Mouse (Mus musculus) ovary, postnatal 36 days (tissue): ENCODE data around the gene 1700030J22Rik.

ENCODE experiments used
- DNase-seq: peaks from one replicate; pipeline ENCODE4 v3.0.0; 2022; ENCODE audit warnings: low spot score, mixed read lengths

Gene 1700030J22Rik

DNA sequence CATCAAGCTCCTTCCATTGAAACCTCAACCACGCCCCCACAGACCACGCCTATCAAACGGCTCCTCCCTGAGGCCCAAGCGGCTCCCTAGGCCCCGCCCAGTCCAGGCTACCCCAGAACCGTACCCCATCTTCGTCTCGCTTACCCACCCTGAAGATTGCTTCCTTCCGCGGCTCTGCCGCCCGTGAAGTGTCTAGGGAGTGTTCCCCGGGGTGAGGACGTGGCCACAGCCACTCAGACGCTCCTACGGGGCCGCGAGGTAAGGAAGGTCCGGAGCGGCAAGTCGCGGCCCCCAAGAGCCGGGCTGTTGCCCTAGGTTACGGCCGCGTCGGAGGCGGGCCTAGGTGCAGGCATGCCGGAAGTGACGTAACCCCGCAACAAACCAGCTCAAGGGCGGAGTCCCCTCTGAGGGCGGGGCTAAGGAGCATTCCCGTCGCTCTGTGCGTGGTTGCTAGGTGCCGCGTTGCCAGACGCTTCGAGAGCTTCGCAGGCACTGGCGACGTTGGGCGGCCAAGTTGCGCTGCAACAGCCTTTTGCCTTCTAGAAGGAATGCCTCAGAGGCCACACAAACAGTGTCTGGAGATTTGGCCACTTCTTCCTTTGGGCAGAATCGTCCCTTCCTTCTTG lies at the start of gene 1700030J22Rik:
Gene 1700030J22Rik, minus strand, starts transcription at position 329 of the 626 bp plus-strand sequence.
- peak; percentile 98 for DNase-seq

DNA sequence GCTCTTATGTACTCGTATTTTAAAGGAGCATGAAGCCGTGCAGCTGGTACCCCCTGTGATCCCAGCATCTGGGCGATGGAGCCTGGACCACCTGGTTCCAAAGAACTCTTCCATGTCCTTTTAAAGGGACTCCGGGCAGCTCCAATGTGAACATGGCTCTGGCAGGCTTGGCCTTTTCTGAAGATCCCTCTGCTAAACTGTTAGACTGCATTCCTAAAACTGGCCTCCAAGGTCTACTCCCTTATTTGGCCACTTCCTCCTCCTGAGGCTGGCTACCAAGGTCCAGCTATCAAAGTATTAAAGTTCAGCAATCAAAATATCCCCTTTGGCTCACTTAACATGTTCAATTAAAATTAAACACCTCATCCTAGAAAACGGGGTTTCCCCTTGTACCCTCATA lies 48.8 kb upstream of the 1700030J22Rik start:
- DNase-seq, result no peak

DNA sequence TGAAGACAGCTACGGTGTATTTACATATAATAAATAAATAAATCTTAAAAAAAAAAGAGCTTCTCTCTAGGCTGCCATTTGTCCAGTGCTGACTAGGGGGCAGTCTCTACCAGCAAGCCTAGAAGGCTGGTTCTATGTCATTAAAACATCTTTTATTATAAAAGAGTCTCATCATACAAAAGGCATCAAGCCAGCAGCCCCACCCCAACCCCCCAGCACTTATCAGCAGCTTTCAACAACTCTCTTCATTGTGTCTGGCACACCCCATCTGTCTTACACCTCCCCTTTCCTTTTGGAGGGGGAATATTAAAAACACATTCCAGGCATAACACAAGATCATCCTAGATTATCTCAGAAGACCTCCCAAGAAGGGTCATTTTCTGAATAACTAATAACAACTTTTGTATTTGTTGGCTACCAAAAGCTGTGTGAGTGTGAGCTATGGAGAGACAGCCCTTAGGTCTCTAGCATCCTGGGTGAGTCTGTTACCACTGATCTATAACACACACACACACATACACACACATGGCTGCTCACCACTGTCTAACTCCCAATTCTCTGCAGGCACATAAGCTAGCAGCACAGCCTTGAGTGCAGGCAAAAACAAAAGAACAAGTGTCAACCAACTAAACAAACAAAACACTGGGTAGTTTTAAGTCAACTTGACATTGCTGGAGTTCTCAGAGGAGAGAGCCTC lies 43.7 kb upstream of the 1700030J22Rik start:
- no peak for DNase-seq

DNA sequence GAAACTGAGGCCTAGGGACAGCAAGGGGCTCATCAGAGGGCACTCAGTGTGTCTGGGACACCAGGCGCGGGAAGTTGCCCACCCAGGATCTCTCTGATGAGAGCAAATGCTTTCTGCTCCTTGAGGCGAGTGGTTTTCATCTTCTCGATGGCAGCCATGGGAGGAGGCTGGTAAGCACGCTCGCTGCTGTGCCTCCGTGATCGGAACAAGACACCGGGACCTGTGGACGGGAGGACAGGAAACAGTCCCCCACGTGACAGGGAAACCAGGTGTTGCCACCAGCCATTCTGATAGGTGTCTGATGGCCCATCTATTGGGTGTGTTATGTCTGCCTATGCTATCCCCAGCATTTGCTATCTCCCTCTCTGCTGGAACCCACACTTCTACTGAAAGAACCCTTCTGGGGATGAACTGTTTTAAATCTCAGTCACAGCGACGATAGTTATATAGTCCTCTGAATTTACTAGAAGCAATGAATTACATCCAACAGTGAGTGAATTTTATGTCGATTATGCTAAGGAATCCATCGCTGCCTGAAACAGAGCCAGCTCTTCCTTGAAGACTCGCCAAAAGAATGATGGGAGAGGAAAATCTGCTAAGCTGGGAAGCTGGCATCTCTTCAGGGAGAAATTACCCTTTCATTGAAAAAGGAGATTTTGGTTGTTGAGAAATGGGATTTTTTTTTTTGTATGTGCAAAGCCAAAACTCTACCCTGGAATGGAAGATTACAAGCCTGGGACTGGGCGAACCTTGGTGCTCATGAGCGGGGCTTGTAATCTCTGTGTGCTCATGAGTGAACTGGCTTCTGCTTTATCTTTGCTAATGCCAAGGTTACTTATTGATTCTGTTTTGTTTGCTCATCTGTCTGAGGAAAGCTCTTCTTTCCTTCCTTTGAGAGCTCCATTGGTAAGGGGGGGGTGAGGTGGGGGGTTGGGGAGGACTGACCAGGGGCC lies 40.8 kb upstream of the 1700030J22Rik start:
- DNase-seq, result no peak

DNA sequence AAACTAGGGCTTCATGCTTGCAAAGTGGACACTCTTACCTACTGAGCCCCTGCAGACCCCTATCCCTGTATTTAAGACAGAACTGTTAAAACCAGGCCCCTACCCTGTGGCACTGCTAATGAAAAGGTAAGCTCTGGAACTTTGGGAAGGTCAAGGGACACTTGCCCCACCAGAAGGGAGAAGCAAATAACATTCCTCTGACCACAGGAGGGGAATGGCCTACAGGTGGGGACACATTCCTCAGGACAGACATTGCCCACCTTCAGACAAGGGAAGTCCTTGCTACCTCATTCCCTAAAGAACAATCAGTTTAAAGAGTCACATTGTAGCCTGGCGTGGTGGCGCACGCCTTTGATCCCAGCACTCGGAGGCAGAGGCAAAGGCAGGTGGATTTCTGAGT lies 39.1 kb upstream of the 1700030J22Rik start:
- DNase-seq, result no peak

- DNase-seq, result no peak
Observed at GRCm38 (mm10) chr8:117017006-117017405, 38.2 kb upstream of the 1700030J22Rik start.

GRCm38 (mm10) chr8:117015670-117016069 lies 36.9 kb upstream of the 1700030J22Rik start:
- no peak for DNase-seq

GRCm38 (mm10) chr8:117011366-117011765 lies 32.6 kb upstream of the 1700030J22Rik start:
- no peak for DNase-seq

DNA sequence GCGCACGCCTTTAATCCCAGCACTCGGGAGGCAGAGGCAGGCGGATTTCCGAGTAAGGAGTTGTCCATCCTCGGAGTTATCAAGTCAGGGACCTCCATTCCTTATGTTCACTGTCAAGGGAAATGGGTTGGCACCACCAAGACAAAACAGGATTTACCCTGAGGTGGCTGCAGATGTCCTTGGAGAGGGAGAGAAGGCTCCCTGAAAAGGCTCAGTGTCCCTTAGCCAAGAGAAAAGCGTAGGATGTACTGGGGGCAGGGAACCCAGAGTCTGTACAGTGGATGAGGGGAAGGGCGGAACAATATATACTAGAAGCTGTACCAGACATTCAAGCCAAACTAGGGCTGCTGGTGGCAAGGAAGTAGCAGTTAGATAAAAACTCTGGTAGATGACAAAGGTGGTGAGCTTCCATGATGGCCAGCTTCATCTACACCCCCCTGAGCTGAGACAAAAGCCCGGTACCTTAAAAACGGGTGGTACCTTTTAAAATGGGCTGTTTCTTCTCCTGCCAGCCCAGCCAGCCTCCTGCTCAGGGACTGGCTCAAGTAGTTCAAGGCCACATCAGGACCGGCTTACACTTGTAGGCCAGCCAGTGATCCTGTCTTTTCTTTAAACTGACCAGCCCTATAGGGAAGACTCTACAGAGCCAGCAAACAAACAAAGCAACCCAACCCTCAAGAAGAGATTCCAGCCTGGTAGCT lies 15.4 kb upstream of the 1700030J22Rik start:
- no peak for DNase-seq

DNA sequence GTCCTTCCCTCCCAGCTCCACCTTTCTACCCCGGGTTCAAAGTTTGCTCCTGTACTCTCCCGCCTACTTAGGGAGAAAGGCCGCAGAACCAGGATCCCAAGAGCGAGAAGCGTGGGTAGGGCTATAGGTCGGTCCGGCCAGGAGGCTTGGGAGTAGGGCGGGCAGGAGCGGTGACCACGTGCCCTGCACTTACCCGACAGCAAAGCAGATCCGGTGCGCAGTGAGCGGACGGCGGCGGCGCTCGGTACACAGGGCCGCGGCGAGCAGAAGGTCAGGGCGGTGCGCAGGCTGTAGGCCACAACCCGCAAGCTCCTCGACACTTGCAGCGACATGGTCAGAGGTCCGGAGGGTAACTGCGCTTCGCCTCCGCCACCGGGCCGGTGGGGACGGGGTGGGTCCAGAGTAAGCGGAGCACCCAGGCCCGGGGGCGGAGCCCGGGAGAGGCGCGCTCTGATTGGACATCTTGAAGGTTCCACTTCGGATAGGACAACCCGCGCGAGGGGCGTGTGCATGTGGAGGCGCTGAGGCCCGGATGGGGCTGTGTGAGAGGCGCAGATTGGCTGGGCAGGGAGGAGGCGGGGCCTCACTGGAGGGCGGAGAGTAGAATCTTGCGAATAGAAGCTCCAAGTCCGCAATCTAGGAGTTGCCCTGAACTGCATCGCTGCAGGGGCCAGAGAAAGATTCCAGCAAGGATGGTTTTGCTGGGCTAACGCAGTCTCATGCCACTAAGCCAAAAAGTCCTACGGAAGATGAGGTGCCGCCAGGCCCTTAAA lies 14.5 kb upstream of the 1700030J22Rik start, which contains the start of gene Gcsh:
Gene Gcsh, minus strand, starts transcription at position 443 of the 773 bp plus-strand sequence.
- peak; percentile 99 for DNase-seq

DNA sequence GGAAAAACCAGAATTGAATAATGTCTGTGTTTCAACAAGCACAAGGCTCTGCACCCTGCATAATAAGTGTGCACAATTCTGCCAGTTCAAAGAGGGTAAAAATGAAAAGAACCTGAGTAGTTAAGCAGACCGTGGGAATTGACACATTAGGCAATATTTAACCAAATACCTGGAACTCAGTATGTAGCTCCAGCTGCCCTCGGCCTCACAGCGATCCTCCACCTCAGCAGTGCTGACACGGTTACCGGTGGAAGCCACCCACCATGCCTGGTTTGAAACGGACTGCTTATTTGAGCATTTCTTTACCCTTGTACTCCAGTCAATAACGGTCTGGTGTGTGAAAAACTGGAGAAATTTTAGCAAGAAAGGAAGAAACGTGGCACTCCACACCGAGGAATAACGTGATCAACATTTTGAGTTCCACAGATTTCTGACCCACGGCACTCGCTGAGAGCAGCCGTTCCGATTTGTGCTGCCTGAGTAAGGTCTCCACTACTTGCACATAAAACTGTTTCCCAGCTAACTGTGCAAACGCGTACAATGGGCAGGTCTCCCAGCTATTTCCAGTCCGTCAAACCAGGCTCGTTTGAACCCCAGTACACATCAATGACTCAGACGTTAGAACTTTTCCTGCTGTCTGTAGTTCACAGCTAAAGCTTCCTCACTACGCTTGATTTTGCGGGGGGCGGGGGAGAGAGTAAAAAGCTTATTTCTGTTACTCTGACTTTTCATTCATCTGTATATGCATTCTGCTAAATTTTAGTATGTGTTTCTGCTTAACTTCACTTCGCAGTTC lies 13.6 kb upstream of the 1700030J22Rik start:
- no peak for DNase-seq

DNA sequence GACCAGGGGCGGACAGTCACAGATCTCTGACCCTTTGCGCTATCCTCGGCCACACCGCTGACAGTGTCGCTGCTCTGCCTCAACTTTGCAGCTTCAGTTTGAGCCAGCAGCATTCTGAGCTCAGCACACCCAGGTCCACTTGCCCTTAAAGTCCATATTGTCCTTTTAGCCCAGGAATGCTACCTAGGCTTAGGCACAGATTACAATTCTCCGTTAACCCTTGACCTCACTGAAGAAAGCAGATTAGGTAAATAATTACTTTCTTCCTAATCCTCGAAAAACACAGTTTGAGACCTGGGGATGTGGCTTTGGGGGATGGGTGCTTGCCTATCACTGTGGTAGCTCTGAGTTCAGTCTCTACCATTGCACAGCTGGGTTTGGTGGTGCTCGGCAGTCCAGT lies 12.5 kb upstream of the 1700030J22Rik start:
- DNase-seq, result no peak

- no peak for DNase-seq
Observed at GRCm38 (mm10) chr8:116989842-116990241, 11.1 kb upstream of the 1700030J22Rik start.

DNA sequence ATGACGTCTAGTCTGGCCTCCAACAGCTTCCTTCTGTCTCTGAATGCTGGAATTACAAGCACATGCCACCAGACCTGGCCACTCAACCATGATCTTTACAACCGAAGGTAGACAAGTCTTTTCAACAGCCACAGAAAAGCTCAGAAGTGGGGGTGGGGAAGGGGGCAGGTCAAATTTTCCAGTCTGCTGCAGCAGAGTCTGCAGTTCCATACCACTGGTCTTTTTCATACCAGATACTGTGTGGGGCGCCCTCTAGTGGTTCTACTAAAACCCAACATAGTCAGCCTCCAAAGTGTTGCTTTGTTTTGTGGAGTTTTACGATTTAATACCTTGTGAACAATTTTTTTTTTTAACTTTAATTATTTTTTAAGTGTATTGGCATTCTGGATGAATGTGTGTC lies 1.4 kb upstream of the 1700030J22Rik start:
- DNase-seq, result peak; percentile 21

- no peak for DNase-seq
Observed at GRCm38 (mm10) chr8:116978052-116978451, 707 bp downstream of the 1700030J22Rik start.

GRCm38 (mm10) chr8:116975606-116976005 lies 3.2 kb downstream of the 1700030J22Rik start:
- DNase-seq, result no peak

- no peak for DNase-seq
Observed at GRCm38 (mm10) chr8:116975066-116975465, 3.7 kb downstream of the 1700030J22Rik start.

- no peak for DNase-seq
Observed at GRCm38 (mm10) chr8:116969531-116969930, 9.2 kb downstream of the 1700030J22Rik start.

GRCm38 (mm10) chr8:116954415-116954814 lies 24.3 kb downstream of the 1700030J22Rik start:
- DNase-seq, result no peak

- DNase-seq, result no peak
Observed at GRCm38 (mm10) chr8:116952428-116952827, 26.3 kb downstream of the 1700030J22Rik start.
